Mouse (Mus musculus) urinary bladder, postnatal 25 days (tissue): ENCODE measurements around the gene Hspb1.

Experiments
- DNase-seq: peaks from one replicate; pipeline ENCODE4 v3.0.0; 2022; ENCODE audit warnings: low spot score

The Hspb1 gene

DNA sequence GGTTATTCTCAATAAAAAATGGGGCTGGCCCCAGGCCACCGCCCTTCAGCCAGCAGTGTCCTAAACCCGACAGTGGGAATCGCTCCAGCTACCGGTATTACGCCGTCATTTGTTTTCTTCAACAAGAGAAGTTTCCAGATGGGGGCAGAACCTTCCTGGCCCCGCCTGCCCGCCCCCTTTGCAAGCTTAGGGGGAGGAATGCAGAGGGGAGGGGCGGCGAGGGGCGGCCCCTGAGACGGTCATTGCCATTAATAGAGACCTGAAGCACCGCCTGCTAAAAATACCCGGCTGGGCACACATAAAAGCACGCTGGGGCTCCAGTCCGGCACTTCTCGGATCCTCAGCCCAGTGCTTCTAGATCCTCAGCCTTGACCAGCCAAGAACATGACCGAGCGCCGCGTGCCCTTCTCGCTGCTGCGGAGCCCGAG is at the start of gene Hspb1:
Gene Hspb1 (plus strand): TSS at position 245 of the 428 bp plus-strand sequence.
- DNase-seq = peak; percentile 70

DNA sequence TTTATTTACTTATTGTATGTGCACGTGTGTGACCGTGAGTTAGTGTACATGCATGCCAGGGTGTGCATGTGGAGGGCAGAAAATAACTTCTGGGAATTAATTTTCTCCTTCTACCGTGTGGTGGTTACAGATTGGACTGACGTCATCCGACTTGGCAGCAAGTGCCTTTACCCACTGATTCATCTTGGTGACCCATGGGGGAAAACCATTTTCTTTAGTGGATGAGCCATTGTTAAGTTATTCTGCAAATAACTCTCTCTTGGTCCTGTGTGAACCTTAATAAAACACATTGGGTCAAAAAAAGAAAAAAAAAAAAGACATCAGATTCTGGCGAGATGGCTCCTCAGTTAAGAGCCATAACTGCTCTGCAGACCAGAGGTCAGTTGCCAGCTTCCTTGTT is 46.1 kb upstream of the Hspb1 start:
- no peak for DNase-seq

DNA sequence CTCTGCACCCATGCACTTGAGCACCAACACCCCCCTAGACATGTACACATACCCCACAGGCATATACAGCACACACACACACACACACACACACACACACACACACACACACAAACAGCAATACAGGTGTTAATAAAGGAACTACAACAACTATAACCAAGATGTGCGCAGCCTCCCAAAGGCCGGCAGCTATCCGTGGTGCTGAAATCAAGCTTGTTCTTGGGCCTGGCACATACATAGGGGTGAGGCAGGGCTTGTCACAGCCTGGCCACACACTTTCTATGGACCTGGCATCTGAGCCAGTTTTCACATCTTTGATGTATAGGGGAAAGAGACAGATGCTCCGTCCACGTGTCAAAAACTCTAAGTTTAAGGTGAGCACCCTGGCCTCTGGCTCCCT is 44.3 kb upstream of the Hspb1 start:
- peak; percentile 33 for DNase-seq

DNA sequence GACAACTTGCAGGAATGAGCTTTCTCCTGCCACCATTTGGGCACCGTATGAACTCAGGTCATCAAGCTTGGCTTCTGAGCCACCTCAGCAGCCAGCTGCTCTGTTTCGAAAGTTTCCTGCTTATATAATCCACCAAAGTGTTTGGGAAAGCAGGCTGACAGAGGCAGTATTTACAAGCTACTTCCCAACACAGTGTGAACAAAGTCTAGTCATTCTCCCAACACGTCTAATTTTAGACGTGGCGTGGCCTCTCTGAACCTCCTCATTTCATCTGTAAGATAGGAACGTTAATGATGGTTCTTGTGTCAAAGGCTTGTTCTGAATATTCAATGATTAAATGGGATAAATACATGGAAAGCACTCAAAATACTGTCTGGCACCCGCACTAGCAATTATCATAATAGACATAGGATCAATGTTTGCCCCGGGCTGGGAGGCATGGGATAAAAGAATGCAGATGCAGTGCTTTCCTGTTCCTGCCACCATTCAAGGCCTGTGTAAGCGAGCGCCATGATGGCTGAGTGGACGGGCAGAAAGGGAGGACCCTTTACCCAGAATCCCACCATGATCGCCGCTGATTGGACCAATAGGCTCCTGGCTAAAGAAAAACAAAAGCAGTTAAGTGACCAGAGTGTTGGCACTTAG is 41.9 kb upstream of the Hspb1 start:
- no peak for DNase-seq

DNA sequence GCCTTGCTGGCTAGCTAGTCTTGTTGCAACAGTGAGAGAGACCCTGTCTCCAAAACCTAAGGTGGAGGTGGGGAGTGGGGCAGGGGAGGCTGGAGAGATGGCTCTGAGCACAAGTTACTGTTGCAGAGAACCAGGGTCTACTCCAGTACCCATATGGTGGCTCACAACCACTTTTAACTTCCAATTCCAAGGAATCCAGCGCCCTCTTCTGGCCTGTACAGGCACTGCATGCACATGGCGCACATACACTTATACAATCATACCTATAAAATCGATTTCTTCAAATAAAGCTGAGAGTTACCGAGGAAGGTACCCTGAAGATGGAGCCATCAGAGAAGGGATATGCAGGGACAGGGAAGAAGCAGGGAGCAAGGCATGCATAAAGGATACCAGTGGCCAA is 40.3 kb upstream of the Hspb1 start:
- DNase-seq = no peak

DNA sequence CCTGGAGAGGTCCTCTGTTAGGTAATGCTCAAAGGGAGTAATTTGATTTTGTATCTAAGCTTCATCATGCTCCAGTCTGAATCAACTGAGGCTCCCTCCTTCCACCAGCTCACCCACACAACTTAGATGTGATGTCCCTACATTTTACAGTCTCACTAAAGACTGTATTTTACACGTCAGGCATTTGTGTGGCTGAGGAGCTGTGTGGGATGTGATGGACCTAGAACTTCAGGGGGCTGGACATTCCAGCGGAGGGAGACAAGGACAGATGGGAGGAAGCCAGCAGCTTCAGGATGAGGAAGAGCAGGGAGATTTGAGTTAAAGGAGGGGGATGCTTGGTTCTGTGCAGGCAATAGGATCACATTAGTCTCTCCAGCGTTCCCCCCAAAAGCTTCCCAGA is 39.8 kb upstream of the Hspb1 start:
- no peak for DNase-seq

DNA sequence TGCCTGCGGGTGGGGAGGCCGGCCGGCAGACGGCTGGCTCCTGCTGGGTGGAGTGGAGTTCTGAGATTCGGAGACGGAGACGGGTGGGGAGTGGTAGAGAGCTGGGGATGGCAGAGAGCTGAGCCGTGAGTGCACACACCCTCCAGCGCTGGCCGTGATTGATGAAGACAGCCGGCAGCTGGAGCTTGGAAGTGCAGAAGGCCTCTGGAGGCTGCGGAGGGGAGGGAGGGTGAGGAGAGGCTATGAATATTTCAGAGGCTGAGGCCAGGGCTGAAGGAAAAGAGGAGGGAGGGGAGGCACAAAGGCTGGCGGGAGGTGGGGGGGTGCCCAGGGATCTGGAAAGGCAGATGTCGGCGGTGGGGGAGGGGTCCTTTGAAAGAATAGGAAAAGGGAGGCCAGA is 36.7 kb upstream of the Hspb1 start:
- DNase-seq = no peak

DNA sequence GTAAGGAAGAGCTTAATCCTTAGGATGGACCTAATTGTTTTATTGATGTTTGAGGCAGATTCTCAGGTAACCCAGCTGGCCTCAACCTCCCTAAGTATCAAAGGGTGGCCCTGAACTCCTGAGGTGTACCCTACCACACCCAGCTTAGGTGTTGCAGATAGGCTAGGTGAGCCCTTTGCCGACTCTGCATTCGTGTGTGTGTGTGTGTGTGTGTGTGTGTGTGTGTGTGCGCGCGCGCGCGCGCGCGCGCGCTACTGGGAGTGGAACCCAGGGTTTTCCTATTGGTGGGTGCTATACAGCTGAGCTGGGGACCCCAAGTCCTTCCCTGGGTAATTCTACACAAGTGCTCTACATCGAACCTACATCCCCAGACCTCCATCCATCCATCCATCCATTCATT is 36.2 kb upstream of the Hspb1 start:
- DNase-seq = no peak

DNA sequence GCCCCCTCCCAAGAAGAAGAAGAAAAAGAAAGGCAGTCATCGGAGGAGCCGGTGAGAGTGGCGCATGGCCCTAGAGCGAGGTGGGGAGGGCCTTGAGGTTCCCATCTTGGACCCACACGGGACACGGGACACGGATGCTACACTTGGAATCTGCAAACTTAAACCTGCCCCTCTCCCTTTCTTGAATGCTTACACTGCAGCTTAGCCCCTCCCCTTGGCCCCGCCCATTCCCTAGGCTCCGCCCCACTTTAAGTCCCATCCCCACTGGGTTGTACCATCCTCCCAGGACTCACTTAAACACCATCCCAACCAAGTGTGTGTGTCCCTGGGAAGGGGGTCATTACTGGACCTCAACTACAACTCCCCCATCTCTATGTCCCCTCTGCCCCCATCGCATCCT is 35.3 kb upstream of the Hspb1 start:
- DNase-seq = no peak

DNA sequence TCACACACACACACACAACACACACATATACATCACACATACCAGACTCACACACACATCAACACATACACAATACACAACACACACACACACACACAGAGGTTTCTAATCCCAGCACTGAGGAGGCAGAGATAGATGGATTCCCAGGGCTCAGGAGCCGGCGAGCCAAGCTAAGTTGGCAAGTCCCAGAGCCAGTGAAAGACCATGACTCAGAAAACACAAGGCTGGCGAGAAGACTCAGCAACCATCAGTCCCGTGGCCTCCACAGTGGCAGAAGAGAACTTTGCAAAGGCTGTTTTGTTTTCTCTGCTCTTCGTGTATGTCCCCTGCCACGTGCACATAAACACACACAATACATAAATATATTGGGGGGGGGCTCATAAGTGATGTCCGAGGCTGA is 34.0 kb upstream of the Hspb1 start:
- DNase-seq = no peak

DNA sequence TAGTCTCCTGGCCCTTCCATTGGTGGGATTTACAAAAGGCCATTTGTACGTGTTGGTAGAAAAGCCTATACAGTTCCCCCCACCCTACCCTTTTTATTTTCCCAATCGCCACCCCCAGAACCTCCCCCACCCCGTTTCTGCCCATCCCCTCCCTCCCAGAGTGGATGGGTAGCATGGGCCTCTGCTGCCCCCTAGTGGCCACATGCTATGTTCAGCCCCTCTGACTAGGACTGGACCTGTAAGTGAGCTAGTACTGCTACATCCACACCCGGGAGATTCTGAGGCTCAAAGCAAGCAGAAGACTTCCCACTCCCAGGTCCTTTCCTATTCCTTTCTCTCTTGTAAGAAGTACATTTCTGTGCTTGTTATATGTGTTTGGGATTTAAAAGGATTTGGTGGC is 32.6 kb upstream of the Hspb1 start:
- DNase-seq = peak; percentile 75

DNA sequence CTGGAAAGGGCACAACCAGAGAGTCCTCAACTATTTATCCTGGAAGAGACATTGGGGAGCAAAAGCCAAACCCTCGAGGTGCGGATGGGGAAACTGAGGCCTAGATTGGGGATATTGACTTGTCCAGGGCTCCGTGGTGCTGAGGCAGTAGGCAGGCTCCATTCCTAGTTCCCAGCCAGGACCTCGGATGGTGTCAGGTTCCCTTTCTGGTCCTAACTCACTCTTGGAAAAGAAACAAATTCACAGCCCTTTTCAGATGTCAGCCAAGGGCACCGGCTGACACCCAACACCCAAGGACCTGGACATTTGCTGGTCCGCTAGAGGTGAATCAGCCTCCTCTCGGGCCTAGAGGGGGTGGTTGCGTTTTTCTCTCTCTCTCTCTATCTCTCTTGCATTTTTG is 21.1 kb upstream of the Hspb1 start:
- DNase-seq = no peak

DNA sequence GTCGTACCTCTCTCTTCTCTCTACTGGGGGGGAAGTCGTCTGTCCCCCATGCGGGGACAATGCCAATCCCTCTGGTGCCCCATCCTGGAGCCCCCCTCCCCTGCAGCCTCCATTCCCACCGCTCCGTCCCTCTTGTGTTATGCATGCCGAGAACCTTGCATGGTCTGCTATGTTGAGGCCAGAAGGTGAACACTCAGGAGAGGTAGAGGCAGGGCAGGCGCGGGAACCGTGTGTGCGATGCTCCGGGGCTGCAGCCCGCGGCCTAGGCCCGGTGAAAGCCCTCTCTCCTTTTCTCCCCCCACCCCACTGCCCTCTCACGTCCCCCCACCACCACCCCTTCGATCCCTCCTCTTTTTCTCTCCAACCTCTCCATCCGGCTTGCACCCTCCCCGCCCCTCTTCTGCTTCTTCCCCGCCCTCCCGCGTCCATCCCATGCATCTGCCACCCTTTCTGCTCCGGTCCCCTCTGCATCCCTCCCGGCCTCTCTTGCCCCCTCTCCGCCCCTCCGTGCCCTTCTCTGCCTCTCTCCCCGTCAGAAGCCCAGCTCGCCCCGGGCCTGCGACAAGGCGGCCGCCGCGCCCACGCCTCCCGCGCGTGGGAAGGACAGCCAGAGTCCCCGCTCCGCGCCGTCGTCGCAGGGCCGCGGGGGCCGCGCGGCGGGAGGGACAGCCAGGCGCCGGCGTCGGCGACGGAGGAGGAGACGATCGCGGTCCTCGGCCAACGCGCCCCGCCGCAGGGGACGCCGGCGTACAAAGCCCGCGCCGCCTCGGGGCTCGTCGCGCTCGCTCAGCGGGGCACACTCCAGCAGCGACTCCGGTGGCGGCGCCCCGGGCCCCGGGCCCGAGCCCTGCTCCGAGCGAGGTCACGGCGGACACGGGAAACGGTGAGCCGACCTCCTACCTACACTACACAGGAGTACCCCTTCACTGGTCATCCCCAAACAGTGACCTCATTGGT is 19.8 kb upstream of the Hspb1 start:
- no peak for DNase-seq

DNA sequence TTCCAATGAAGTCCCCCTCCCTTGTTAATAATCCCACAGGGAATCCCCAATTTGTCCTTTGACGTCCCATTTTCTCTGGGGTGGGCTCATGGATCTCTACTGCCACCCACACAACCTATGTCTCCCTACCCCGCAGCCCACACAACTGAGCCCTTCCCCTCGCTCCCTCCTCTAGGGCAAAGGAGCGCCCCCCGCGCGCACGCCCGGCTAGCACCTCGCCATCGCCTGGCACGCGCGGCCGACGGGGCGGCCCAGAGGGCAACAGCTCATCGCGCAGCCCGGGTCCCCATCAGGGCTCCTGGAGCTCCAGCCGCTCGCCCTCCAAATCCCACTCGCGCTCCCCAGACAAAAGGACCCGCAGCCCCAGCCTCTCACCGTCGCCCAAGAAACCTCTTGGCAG is 19.1 kb upstream of the Hspb1 start:
- no peak for DNase-seq

DNA sequence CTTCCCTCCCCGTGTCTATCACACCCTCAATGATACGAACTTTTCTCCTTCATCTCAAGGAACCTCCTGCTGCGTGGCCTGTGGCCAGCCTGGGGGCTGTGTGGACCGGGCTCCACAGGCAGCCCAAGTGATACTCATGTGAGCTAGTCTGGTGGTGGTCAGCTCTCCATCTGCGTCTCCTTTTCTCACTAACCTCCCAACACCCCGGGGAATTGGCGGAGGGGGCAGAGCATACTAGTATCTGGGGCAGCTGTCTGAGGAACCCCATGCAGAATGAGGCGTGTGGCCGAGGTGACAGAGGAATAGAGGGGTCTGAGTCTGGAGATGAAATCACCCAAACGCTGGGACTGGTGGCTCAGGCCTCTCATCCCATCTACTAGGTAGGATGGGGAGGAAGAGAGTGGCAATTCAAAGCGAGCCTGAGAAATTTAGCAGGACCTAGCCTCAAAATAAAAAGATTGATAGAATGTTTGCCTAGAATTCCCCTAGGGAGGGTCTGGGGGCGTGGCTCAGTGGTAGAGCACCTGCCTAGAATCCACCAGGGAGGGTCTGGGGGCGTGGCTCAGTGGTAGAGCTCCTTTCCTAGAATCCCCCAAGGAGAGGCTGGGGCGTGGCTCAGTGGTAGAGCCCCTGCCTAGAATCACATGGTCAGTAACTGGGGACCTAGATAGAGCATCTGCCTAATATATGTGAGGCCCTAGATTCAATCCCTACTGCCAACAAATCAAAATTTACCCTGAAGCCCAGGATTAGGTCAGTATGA is 17.9 kb upstream of the Hspb1 start:
- no peak for DNase-seq

DNA sequence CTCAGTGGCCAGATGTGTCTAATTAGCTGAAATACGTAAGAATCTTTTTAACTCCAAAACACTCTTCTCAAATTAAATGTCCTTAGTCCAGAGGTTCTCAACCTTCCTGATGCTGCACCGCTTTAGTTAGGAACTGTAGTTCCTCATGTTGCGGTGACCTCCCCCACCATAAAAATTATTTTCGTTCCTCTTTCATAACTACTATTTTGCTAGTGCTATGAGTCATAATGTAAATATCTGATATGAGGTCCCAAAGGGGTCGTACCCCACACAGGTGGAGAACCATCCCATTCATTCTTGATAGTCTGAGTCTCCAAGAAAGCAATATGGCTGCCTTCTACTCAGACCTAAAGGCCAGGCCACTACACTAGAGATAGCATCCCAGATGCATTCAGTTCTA is 17.2 kb upstream of the Hspb1 start:
- no peak for DNase-seq

DNA sequence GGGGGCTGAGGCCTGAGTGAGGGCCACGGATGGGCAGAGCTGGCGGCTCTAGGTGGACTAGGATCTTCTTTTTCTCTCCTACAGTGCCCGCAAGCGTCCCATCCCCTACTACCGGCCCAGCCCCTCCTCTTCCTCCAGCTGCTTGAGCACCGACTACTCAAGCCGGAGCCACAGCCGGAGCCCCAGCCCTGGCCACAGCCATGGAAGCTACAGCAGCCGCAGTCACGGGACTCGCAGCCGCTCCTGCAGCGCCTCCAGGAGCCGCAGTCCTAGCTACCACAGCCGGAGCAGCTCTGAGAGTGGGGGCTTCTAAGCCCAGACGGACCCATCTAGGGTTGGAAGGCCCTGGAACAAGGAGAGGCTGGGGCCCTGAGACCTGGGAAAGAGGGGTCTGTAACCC is 14.7 kb upstream of the Hspb1 start:
- DNase-seq = no peak

DNA sequence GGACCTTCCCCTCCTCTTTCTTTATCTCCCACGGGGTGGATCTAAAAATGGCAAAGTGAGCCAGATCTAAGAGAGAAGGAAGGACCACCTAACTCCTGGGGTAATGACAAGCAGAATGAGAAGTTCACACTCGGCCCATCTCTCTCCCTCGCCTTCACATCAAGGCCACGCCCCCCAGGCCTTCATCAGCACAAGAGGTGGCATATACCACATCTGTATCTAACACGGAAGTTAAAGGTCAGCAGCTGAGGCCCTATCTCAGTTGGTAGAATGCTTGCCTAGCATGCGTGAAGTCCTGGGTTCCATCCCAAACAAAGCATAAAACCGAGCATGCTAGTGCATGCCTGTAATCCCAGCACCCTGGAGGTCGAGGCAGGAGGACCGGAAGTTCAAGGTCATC is 14.0 kb upstream of the Hspb1 start:
- DNase-seq = no peak

DNA sequence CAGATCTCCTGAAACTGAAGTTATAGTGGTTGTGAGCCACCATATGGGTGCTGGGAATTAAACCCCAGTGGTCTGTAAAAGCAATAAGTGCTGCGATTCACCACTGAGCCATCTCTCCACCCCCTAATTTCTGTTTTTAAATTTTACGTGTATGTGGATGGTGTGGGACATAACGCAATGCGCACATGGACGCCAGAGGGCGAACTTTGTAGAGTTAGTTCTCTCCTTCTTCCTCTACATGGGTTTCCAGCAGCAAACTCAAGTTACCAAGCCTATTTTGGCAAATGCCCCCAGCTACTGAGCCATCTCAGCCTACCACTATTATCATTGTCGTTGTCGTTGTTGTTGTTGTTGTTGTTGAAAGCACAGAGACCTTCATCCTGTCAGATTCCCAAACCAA is 10.5 kb upstream of the Hspb1 start:
- peak; percentile 52 for DNase-seq

DNA sequence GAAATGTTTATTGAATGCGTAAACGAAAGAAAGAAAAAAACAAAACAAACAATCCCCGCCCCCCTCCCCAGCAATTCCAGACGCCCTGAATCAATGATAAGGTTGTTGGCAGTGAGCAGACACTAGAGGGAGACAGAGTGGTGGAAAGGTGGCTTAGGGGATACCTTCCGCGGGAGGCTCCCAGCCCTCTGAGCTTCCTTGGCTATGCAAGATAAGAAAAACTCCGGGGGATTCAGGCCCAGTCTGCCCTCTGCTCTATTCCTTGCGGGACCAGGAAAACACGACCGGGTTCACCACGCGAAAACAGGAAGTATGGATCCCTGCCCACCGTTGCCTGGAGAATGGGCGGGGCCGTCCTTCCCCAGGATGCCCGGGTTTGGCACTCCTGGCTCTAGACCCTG is 9.9 kb upstream of the Hspb1 start:
- DNase-seq = peak; percentile 50

DNA sequence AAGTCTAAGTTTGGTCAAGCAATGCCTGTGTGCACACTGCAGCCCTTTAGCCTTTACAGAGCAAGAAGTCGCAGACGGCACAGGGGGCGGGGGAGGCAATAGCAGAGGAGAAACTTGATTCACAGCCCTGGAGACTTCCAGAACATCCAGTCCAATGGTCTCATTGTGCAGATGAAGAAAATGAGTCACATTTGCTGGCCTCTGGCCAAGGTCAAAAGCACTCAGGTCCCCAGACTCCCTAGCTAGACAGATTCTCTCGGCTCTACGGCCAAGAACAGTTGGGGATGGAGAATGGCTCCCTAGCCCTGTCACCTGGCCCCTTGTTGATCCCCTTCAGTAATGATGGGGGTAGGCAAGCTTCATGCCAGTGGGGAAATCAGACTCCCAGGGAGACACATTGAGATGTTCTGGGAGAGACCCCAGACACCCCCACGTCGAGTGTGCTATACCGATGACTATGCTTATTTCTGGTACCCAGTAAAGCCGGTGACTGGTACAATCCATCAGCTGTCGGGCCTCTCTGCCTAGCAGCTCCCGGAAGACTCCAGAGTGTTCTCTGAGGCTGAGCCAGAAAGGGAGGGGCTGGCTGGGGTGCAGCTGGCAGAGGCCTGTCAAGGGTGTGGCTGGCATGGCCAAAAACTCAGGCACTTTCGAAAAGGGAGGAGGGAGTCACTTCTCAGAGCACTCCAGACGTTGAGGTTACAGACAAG is 8.1 kb upstream of the Hspb1 start:
- DNase-seq = peak; percentile 73

DNA sequence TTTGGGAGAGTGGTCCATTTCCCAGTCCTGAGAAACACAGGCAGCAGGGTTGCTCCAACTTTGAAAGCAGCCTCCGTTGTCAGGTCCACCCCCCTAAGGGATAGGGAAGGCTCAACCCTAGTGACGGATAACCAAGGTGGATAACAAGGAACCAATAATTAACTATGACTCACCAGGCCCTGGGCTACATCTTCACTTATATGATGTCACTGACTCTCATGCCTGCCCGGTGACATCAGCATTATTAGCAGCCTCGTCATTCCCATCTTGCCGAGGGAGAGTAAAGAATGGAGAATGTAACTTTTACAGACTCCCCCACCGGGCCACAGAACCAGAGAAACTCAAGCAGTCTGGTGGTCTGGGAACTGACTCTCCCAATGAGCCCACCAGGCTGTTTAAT is 3.1 kb upstream of the Hspb1 start:
- no peak for DNase-seq
